Mouse (Mus musculus): ENCODE measurements at regions not wholly inside any gene's neighbourhood (a gene's known extent, or its start where the extent isn't known, plus 50 kb on each side); places are given as distances from the start of the nearest gene placed in this dataset.

- Histone ChIP-seq H3K4me3 (ENCODE audit: low read depth, low read length) (no peak overlapping the region), H3K9me3 (replicated peaks; ENCODE audit: control insufficient read depth, low read length) (no peaks in the 10 kb centered on the region), H3K27me3 (ENCODE audit: control insufficient read depth, insufficient read depth, low read length) (0 out of 2 replicates have a peak, but pooled peaks cover 2% of the 10 kb centered on the region), H3K27ac (ENCODE audit: low read depth) (peak overlapping the region; percentile 64), H3K9ac (replicated peaks; ENCODE audit: low read depth, low read length) (no peak overlapping the region), H3K4me1 (ENCODE audit: control insufficient read depth, insufficient read depth) (no peaks in the 10 kb centered on the region; the same call in 1 of the 2 replicates), H3K4me2 (ENCODE audit: low read depth, low read length) (no peak overlapping the region), H3K36me3 (replicated peaks; ENCODE audit: control insufficient read depth, insufficient read depth, low read length) (no peaks in the 10 kb centered on the region)
- TF ChIP-seq EP300 (IDR thresholded peaks at IDR 0.05; ENCODE audit: low read depth) (no peak), CTCF (IDR thresholded peaks at IDR 0.05; ENCODE audit: low read depth) (no peak)
- ATAC-seq (ENCODE audit: insufficient read depth, low read depth), result peak; percentile 86
- 22% methylated on average over 9 of the region's 9 CpGs for WGBS
- DNase-seq (ENCODE audit: low spot score), result peak; percentile 66
Observed at GRCm38 (mm10) chr13:107676310-107677090, 367.7 kb upstream of the Smim15 start.

DNA sequence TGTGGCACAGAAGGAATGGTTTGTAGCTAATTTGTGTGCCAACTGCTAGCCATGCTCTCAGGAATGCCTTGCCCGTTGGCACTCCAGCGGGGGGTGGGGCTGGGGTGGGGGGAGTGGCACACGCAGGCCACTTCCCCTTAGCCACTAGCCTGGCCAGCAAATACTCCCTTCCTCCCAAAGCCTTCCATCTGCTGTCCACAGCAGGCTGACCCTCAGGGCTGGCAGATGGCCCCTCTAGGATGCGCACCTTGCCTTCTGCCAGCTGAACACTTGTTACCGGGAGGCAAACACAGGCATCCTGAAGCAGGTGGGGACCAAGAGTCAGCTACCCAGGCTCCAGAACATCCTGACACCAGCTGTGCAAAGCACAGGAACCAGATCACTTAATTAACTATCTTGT, 372.1 kb upstream of the Smim15 start:
- Histone ChIP-seq H3K9ac (replicated peaks; ENCODE audit: low read depth, low read length) (no peak overlapping the region), H3K4me3 (ENCODE audit: low read depth, low read length) (no peak overlapping the region), H3K27ac (ENCODE audit: low read depth) (no peak overlapping the region), H3K4me2 (ENCODE audit: low read depth, low read length) (no peak overlapping the region), H3K36me3 (replicated peaks; ENCODE audit: control insufficient read depth, insufficient read depth, low read length) (no peaks in the 10 kb centered on the region), H3K9me3 (replicated peaks; ENCODE audit: control insufficient read depth, low read length) (no peaks in the 10 kb centered on the region), H3K4me1 (ENCODE audit: control insufficient read depth, insufficient read depth) (no peaks in the 10 kb centered on the region; the same call in 1 of the 2 replicates), H3K27me3 (ENCODE audit: control insufficient read depth, insufficient read depth, low read length) (no peaks in the 10 kb centered on the region)
- DNase-seq (ENCODE audit: low spot score), result no peak
- ATAC-seq (ENCODE audit: insufficient read depth, low read depth), result no peak
- no peak for TF ChIP-seq EP300 (IDR thresholded peaks at IDR 0.05; ENCODE audit: low read depth)
- TF ChIP-seq CTCF (IDR thresholded peaks at IDR 0.05; ENCODE audit: low read depth), result no peak
- 68% methylated on average over 5 of the region's 5 CpGs for WGBS

- no peak for DNase-seq (ENCODE audit: low spot score)
- Histone ChIP-seq H3K27ac (ENCODE audit: low read depth) (no peak overlapping the region), H3K36me3 (replicated peaks; ENCODE audit: control insufficient read depth, insufficient read depth, low read length) (no peaks in the 10 kb centered on the region), H3K4me3 (ENCODE audit: low read depth, low read length) (no peak overlapping the region), H3K9me3 (replicated peaks; ENCODE audit: control insufficient read depth, low read length) (no peaks in the 10 kb centered on the region), H3K9ac (replicated peaks; ENCODE audit: low read depth, low read length) (no peak overlapping the region), H3K27me3 (ENCODE audit: control insufficient read depth, insufficient read depth, low read length) (0 out of 2 replicates have a peak, but pooled peaks cover 4% of the 10 kb centered on the region), H3K4me1 (ENCODE audit: control insufficient read depth, insufficient read depth) (no peaks in the 10 kb centered on the region), H3K4me2 (ENCODE audit: low read depth, low read length) (no peak overlapping the region)
- TF ChIP-seq EP300 (IDR thresholded peaks at IDR 0.05; ENCODE audit: low read depth), result no peak
- TF ChIP-seq CTCF (IDR thresholded peaks at IDR 0.05; ENCODE audit: low read depth), result no peak
- WGBS, result 65% methylated on average over 4 of the region's 5 CpGs
- ATAC-seq (ENCODE audit: insufficient read depth, low read depth), result no peak
Observed at GRCm38 (mm10) chr13:107668509-107668908, 375.7 kb upstream of the Smim15 start.

DNA sequence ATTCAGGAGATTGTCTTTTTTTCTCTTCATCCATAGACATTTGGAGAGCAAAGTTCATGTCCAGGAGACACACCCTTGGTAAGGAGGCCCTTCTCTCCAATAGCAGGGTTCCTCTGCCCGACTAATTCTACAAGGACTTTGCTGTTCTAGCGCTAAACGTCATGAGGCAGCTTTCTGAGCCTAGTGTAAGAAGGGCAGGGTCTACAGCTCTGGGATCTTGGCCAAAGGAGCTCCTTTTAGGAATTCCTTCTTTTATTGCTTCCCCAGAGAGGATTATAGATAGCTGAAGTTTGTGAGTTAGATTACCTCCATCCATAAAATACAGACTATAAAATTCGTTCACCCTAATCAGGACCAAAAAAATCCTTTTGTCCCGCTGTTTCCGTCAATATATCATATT, 378.5 kb upstream of the Smim15 start:
- no peaks in the 10 kb centered on the region for H3K36me3 ChIP-seq (replicated peaks; ENCODE audit: control insufficient read depth, insufficient read depth, low read length)
- H3K9ac ChIP-seq (replicated peaks; ENCODE audit: low read depth, low read length), result no peak overlapping the region
- no peak overlapping the region for H3K4me2 ChIP-seq (ENCODE audit: low read depth, low read length)
- TF ChIP-seq CTCF (IDR thresholded peaks at IDR 0.05; ENCODE audit: low read depth) (no peak), EP300 (IDR thresholded peaks at IDR 0.05; ENCODE audit: low read depth) (no peak)
- ATAC-seq (ENCODE audit: insufficient read depth, low read depth) (no peak), DNase-seq (ENCODE audit: low spot score) (no peak)
- H3K27me3 ChIP-seq (ENCODE audit: control insufficient read depth, insufficient read depth, low read length), result 0 out of 2 replicates have a peak, but pooled peaks cover 4% of the 10 kb centered on the region
- H3K27ac ChIP-seq (ENCODE audit: low read depth), result no peak overlapping the region
- no peaks in the 10 kb centered on the region for H3K9me3 ChIP-seq (replicated peaks; ENCODE audit: control insufficient read depth, low read length)
- H3K4me3 ChIP-seq (ENCODE audit: low read depth, low read length), result no peak overlapping the region
- H3K4me1 ChIP-seq (ENCODE audit: control insufficient read depth, insufficient read depth), result no peaks in the 10 kb centered on the region
- 72% methylated on average over 6 of the region's 6 CpGs for WGBS

DNA sequence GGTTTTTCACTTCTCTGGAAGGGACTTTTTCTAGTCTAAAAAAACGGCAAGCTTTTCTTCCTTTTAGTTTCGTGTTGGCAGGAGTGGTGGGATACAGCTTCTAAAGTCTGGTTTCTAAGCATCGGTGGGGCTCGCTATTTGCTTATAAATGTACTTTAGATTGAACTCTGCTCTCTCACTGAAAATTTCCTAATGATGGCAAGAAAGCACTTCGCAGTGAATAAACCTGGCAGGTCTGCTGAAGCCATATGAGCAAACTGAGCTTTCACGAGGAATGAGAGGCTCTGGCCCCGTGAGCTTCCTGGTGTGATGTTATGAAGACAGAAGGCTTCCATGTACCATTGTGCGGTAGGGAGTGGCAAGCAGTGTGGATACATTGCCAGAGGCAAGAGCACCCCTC, 380.0 kb upstream of the Smim15 start:
- Histone ChIP-seq H3K4me1 (ENCODE audit: control insufficient read depth, insufficient read depth) (no peaks in the 10 kb centered on the region), H3K36me3 (replicated peaks; ENCODE audit: control insufficient read depth, insufficient read depth, low read length) (no peaks in the 10 kb centered on the region), H3K9ac (replicated peaks; ENCODE audit: low read depth, low read length) (no peak overlapping the region), H3K27ac (ENCODE audit: low read depth) (no peak overlapping the region), H3K9me3 (replicated peaks; ENCODE audit: control insufficient read depth, low read length) (no peaks in the 10 kb centered on the region), H3K27me3 (ENCODE audit: control insufficient read depth, insufficient read depth, low read length) (0 out of 2 replicates have a peak, but pooled peaks cover 4% of the 10 kb centered on the region), H3K4me3 (ENCODE audit: low read depth, low read length) (no peak overlapping the region), H3K4me2 (ENCODE audit: low read depth, low read length) (no peak overlapping the region)
- 65% methylated on average over 8 of the region's 8 CpGs for WGBS
- no peak for DNase-seq (ENCODE audit: low spot score)
- ATAC-seq (ENCODE audit: insufficient read depth, low read depth), result no peak
- no peak for TF ChIP-seq EP300 (IDR thresholded peaks at IDR 0.05; ENCODE audit: low read depth)
- TF ChIP-seq CTCF (IDR thresholded peaks at IDR 0.05; ENCODE audit: low read depth), result no peak
